Mouse (Mus musculus) G1E (cell line): ENCODE results near the gene Hnf1b. TPM values are rescaled to one million over a fixed set of nuclear protein-coding genes. Genes with fewer than 3 reads are reported as not detected.

Experiments used
- ATAC-seq: 2 replicates; pipeline ENCODE4 v1.8.0; 2016; ENCODE audit warnings: mild to moderate bottlenecking; ENCODE audit not compliant: insufficient number of reproducible peaks, poor library complexity, low FRiP score, severe bottlenecking; ENCODE audit errors: extremely low read depth
- DNase-seq: peaks from one replicate; pipeline ENCODE4 v3.0.0; 2012; ENCODE audit warnings: low spot score
- H3K27me3 ChIP-seq: 2 replicates; pipeline ENCODE4 v1.6.1; 2012; ENCODE audit warnings: mild to moderate bottlenecking, low read length, inconsistent platforms; ENCODE audit not compliant: insufficient read depth
- H3K36me3 ChIP-seq: replicated peaks from 2 replicates; pipeline ENCODE3; 2012; ENCODE audit warnings: mild to moderate bottlenecking, inconsistent platforms
- H3K4me1 ChIP-seq: 2 replicates; pipeline ENCODE4 v1.6.1; 2012; ENCODE audit warnings: low read depth, low read length, inconsistent platforms, mixed read lengths; ENCODE audit not compliant: insufficient read depth
- H3K4me3 ChIP-seq: 2 replicates; pipeline ENCODE4 v1.5.1; 2012; ENCODE audit warnings: low read depth, mild to moderate bottlenecking, inconsistent platforms, low read length, moderate library complexity, mixed read lengths
- H3K9me3 ChIP-seq: replicated peaks from 2 replicates; pipeline ENCODE4 v1.6.1; 2012; ENCODE audit warnings: inconsistent platforms
- CTCF ChIP-seq: IDR thresholded peaks from 2 replicates; pipeline ENCODE4 v1.5.1; 2012; ENCODE audit warnings: low read depth, low read length, inconsistent platforms, mixed read lengths
- GATA1 ChIP-seq: IDR thresholded peaks from 2 replicates; pipeline ENCODE4 v1.6.1; 2012; ENCODE audit warnings: borderline replicate concordance, low read length, inconsistent platforms, mixed read lengths
- GATA2 ChIP-seq: IDR thresholded peaks from 2 replicates; pipeline ENCODE4 v1.6.1; 2012; ENCODE audit warnings: low read depth, low read length, inconsistent platforms, borderline replicate concordance
- POLR2AphosphoS5 ChIP-seq: IDR thresholded peaks from 2 replicates; pipeline ENCODE4 v1.6.1; 2012; ENCODE audit warnings: low read depth, low read length, inconsistent platforms; ENCODE audit not compliant: insufficient replicate concordance
- TAL1 ChIP-seq: conservative IDR thresholded peaks from 2 replicates; pipeline ENCODE4 v1.6.1; 2012; ENCODE audit warnings: low read depth, low read length, inconsistent platforms, mixed read lengths
- polyA plus RNA-seq: library from polyadenylated mRNA; stranded (reverse); fragments of >175 nt; gene quantifications from 2 replicates; pipeline ENCODE4 v1.2.3, GENCODE M21; 2012
- total RNA-seq, 2 experiments: library from RNA; stranded (forward) in 1 of 2; stranded (reverse) in 1 of 2; fragments of 200-1000 nt in 1 of 2; fragments of >200 nt in 1 of 2; fragmentation: Nextera tagmentation in 1 of 2; gene quantifications; 2 replicates each; pipeline ENCODE4 v1.2.3; 2014 to 2017

Hnf1b gene
- total and polyA plus RNA-seq, 3 experiments = 0.22 TPM; not detected in 2

- Histone ChIP-seq H3K36me3 (no peaks in the 10 kb centered on the region), H3K4me3 (no peak overlapping the region), H3K4me1 (no peaks in the 10 kb centered on the region), H3K9me3 (no peaks in the 10 kb centered on the region), H3K27me3 (peaks cover 15% of the 10 kb centered on the region)
- DNase-seq (no peak), ATAC-seq (no peak)
- TF ChIP-seq GATA1 (no peak), POLR2AphosphoS5 (no peak), TAL1 (no peak), GATA2 (no peak)
Observed at GRCm38 (mm10) chr11:83869147-83869546, 19.3 kb downstream of the Hnf1b start.

DNA sequence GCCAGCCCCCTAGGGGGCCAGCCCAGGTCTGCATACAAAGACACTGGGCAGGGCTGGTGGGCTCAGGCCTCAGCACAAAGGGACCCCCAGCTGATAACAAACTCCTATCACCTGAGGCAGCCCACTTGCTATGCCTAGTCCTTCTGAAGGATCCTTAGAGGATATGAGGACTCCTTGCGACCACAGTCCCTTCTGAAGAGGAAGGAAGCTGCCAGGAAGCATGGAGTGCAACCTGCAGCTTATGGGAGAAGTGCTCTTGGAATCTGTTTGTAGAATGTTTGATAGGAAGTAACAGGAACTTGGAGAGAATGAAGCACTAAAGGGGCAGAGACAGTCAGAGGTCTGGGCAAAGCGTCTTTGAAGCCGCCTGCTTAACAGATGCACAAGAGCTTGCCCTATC lies 19.8 kb downstream of the Hnf1b start:
- H3K4me3 ChIP-seq = no peak overlapping the region
- H3K4me1 ChIP-seq = no peaks in the 10 kb centered on the region
- TF ChIP-seq GATA2 (no peak), TAL1 (no peak), GATA1 (no peak), CTCF (no peak), POLR2AphosphoS5 (no peak)
- H3K27me3 ChIP-seq = peaks cover 12% of the 10 kb centered on the region
- no peaks in the 10 kb centered on the region for H3K9me3 ChIP-seq
- DNase-seq (no peak), ATAC-seq (no peak)
- no peaks in the 10 kb centered on the region for H3K36me3 ChIP-seq

- H3K4me3 ChIP-seq = no peak overlapping the region
- TF ChIP-seq GATA2 (no peak), GATA1 (no peak)
- DNase-seq = no peak
- no peak for ATAC-seq
- no peaks in the 10 kb centered on the region for H3K36me3 ChIP-seq
- H3K4me1 ChIP-seq = no peaks in the 10 kb centered on the region
- peaks cover 12% of the 10 kb centered on the region for H3K27me3 ChIP-seq
- H3K9me3 ChIP-seq = no peaks in the 10 kb centered on the region
Observed at GRCm38 (mm10) chr11:83871780-83872554, 22.1 kb downstream of the Hnf1b start.

DNA sequence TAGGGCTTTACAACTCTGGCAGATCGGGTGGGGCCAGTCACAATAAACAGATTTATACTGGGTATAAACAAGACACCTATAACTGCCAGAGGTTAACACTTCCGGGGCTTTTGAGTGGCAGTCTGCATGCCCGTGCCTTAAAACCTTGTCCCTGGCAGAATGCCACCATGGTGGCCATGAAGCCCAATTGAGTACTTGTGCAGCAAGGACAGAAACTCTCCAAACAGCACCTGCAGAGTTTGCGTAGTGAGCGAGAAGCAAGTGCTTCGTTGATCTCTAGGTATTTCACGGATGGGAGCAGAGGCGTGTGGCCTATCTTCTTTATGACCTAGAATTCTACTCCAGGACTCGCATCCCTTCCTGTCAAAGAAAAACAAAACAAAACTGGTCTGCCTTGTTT lies 23.6 kb downstream of the Hnf1b start:
- Histone ChIP-seq H3K27me3 (peaks cover 7% of the 10 kb centered on the region; the same call in 1 of the 2 replicates), H3K4me1 (no peaks in the 10 kb centered on the region), H3K9me3 (no peaks in the 10 kb centered on the region), H3K4me3 (no peak overlapping the region), H3K36me3 (no peaks in the 10 kb centered on the region)
- TF ChIP-seq CTCF (no peak), POLR2AphosphoS5 (no peak), GATA2 (no peak), GATA1 (no peak), TAL1 (no peak)
- DNase-seq (no peak), ATAC-seq (no peak)

GRCm38 (mm10) chr11:83876630-83877029 lies 26.8 kb downstream of the Hnf1b start:
- no peak for ATAC-seq
- no peak for TF ChIP-seq POLR2AphosphoS5
- TF ChIP-seq CTCF = no peak
- no peak for TF ChIP-seq TAL1
- no peak for TF ChIP-seq GATA2
- no peak for TF ChIP-seq GATA1

DNA sequence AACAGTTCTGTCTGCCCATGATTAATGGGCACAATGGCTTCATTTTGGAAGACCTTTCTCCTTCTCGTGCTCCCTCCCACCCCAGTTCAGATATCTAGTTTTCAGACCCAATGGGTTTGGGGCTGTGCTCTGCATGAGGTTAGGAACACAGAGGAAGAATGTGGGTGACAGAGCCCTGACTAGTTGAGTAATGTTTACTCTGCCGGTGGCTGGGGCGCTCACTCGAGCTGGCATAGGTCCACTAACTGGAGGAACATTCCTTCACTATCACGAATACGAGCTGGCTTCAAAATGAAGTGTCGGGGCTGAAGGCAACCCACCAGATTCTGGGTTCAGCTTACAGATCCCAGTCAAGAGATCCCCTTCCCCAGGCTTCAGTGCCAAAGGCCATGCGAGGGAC lies 27.9 kb downstream of the Hnf1b start:
- peaks cover 9% of the 10 kb centered on the region; the same call in 1 of the 2 replicates for H3K27me3 ChIP-seq
- H3K9me3 ChIP-seq = no peaks in the 10 kb centered on the region
- ATAC-seq = no peak
- H3K4me1 ChIP-seq = no peaks in the 10 kb centered on the region
- H3K4me3 ChIP-seq = no peak overlapping the region
- TF ChIP-seq GATA2 = no peak
- no peak for TF ChIP-seq GATA1
- no peak for TF ChIP-seq CTCF
- TF ChIP-seq POLR2AphosphoS5 = no peak
- TF ChIP-seq TAL1 = no peak
- no peaks in the 10 kb centered on the region for H3K36me3 ChIP-seq
- no peak for DNase-seq

More at GRCm38 (mm10) chr11:83876630-83877029, 26.8 kb downstream of the Hnf1b start:
- Histone ChIP-seq H3K36me3 (no peaks in the 10 kb centered on the region), H3K9me3 (no peaks in the 10 kb centered on the region), H3K4me1 (no peaks in the 10 kb centered on the region), H3K27me3 (peaks cover 8% of the 10 kb centered on the region; the same call in 1 of the 2 replicates), H3K4me3 (no peak overlapping the region)
- DNase-seq = no peak
